Mouse (Mus musculus) limb, embryonic 11.5 days (tissue): ENCODE measurements around the gene Ntsr1. TPM values are rescaled to one million over a fixed set of nuclear protein-coding genes. Genes with fewer than 3 reads are reported as not detected.

Experiments
- ATAC-seq: fragments of 200-750 bp; cut with Nextera tagmentation; 2 replicates; pipeline ENCODE4 v1.8.0; 2017; ENCODE audit warnings: low read depth; ENCODE audit not compliant: insufficient number of reproducible peaks, low FRiP score, low TSS enrichment
- DNase-seq: peaks from one replicate; pipeline ENCODE4 v3.0.0-alpha.2; 2015; ENCODE audit warnings: low spot score
- H3K27ac ChIP-seq: fragments of 300-500 bp; sonication (generic); replicated peaks from 2 replicates; pipeline ENCODE4 v1.5.1; 2014; ENCODE audit warnings: low read depth, mild to moderate bottlenecking, low read length
- H3K27me3 ChIP-seq: fragments of 300-500 bp; sonication (generic); 2 replicates; pipeline ENCODE4 v1.6.1; 2014; ENCODE audit warnings: mild to moderate bottlenecking, low read length, mixed read lengths; ENCODE audit not compliant: control insufficient read depth, insufficient read depth
- H3K36me3 ChIP-seq: fragments of 300-500 bp; sonication (generic); 2 replicates; pipeline ENCODE4 v1.6.1; 2014; ENCODE audit warnings: mild to moderate bottlenecking, low read length, moderate library complexity, mixed read lengths; ENCODE audit not compliant: control insufficient read depth, insufficient read depth
- H3K4me1 ChIP-seq: fragments of 300-500 bp; sonication (generic); 2 replicates; pipeline ENCODE4 v1.6.1; 2014; ENCODE audit warnings: low read length, mixed read lengths; ENCODE audit not compliant: control insufficient read depth, insufficient read depth
- H3K4me2 ChIP-seq: fragments of 300-500 bp; sonication (generic); 2 replicates; pipeline ENCODE4 v1.6.1; 2014; ENCODE audit warnings: low read depth, mild to moderate bottlenecking, moderate library complexity; ENCODE audit not compliant: severe bottlenecking
- H3K4me3 ChIP-seq: fragments of 300-500 bp; sonication (generic); 2 replicates; pipeline ENCODE4 v1.5.1; 2014; ENCODE audit warnings: low read depth, low read length
- H3K9ac ChIP-seq: fragments of 300-500 bp; sonication (generic); 2 replicates; pipeline ENCODE4 v1.6.1; 2014; ENCODE audit warnings: mild to moderate bottlenecking, low read length
- H3K9me3 ChIP-seq: fragments of 300-500 bp; sonication (generic); 2 replicates; pipeline ENCODE4 v1.6.1; 2016; ENCODE audit warnings: low read length; ENCODE audit not compliant: control insufficient read depth
- WGBS: fragments of 180-500 bp; shearing (Covaris S2); extraction: QIAGEN DNeasy Blood & Tissue Kit; methylation state at CpG from one replicate; pipeline ENCODE4 v1.1.7; 2014; 5-methylcytosine and 5-hydroxymethylcytosine counted together
- polyA plus RNA-seq: library from polyadenylated mRNA; unstranded; fragments of >200 nt; fragmentation: Nextera tagmentation; extraction: Ambion mirVana; gene quantifications from 2 replicates; pipeline ENCODE4 v1.2.1, GENCODE M21; 2014

Gene Ntsr1
- polyA plus RNA-seq, 1 experiment from 2014 or later = not detected

DNA sequence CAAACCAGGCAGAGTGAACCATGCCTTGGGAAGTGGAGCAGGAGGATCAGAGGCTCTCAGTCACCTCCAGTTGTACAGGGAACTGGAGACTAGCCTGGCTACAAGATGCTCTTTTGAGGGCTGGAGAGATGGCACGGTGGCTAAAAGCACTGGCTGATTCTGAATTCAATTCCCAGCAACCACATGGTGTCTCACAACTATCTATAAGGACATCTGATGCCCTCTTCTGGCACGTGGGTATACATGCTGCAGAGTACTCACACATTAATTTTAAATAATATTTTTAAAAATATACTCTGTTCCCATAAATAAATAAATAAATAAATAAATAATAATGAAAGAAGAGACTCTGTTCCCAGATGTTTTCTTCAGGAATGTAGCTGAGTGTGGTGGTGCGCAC, 55.4 kb downstream of the Ntsr1 start:
- WGBS = 58% methylated on average over 3 of the region's 3 CpGs
- no peaks in the 10 kb centered on the region for H3K9me3 ChIP-seq
- no peaks in the 10 kb centered on the region for H3K36me3 ChIP-seq
- H3K4me3 ChIP-seq = no peak overlapping the region
- no peaks in the 10 kb centered on the region for H3K27me3 ChIP-seq
- no peaks in the 10 kb centered on the region for H3K4me1 ChIP-seq
- DNase-seq (no peak), ATAC-seq (no peak)
- H3K4me2 ChIP-seq = no peak overlapping the region
- no peak overlapping the region for H3K27ac ChIP-seq
- no peak overlapping the region for H3K9ac ChIP-seq

GRCm38 (mm10) chr2:180556470-180556869, 56.7 kb downstream of the Ntsr1 start:
- Histone ChIP-seq H3K36me3 (no peaks in the 10 kb centered on the region), H3K4me2 (no peak overlapping the region), H3K4me3 (no peak overlapping the region), H3K9ac (no peak overlapping the region), H3K9me3 (no peaks in the 10 kb centered on the region), H3K27me3 (no peaks in the 10 kb centered on the region), H3K27ac (no peak overlapping the region), H3K4me1 (no peaks in the 10 kb centered on the region)
- ATAC-seq (no peak), DNase-seq (no peak)
- 76% methylated on average over 3 of the region's 3 CpGs for WGBS

GRCm38 (mm10) chr2:180560245-180560644, 60.5 kb downstream of the Ntsr1 start:
- Histone ChIP-seq H3K9me3 (no peaks in the 10 kb centered on the region), H3K36me3 (no peaks in the 10 kb centered on the region), H3K27ac (no peak overlapping the region), H3K27me3 (no peaks in the 10 kb centered on the region), H3K4me2 (no peak overlapping the region), H3K9ac (no peak overlapping the region), H3K4me1 (no peaks in the 10 kb centered on the region), H3K4me3 (no peak overlapping the region)
- DNase-seq (peak; percentile 34), ATAC-seq (no peak)
- WGBS = 55% methylated on average over 5 of the region's 5 CpGs

DNA sequence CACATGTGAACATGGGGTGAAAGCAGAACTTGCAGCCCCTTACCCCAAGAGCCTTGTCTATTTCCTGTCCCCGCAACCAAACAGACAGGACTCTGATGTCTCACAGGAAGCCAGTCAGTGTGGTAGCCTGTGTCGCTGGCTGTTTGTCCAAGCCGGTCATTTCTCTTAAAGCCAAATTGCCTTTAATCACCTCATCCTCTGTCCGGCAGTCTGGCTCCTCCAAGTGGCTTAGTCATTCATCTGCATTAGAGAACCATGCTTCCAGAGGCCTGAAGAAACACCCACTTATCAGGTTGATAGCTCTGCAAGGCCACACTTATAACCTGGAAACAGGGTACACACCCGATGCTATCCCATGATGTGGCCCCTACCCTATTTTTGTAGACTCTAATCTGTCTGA, 62.4 kb downstream of the Ntsr1 start:
- no peaks in the 10 kb centered on the region for H3K4me1 ChIP-seq
- no peaks in the 10 kb centered on the region for H3K36me3 ChIP-seq
- no peaks in the 10 kb centered on the region for H3K27me3 ChIP-seq
- DNase-seq = no peak
- H3K9ac ChIP-seq = no peak overlapping the region
- no peak overlapping the region for H3K4me2 ChIP-seq
- no peak overlapping the region for H3K4me3 ChIP-seq
- H3K27ac ChIP-seq = no peak overlapping the region
- H3K9me3 ChIP-seq = no peaks in the 10 kb centered on the region
- no peak for ATAC-seq
- WGBS = 45% methylated on average over 5 of the region's 5 CpGs

- H3K4me3 ChIP-seq = no peak overlapping the region
- no peaks in the 10 kb centered on the region for H3K27me3 ChIP-seq
- no peaks in the 10 kb centered on the region for H3K9me3 ChIP-seq
- ATAC-seq (no peak), DNase-seq (no peak)
- no peaks in the 10 kb centered on the region for H3K4me1 ChIP-seq
- 56% methylated on average over 6 of the region's 6 CpGs for WGBS
- no peak overlapping the region for H3K27ac ChIP-seq
- H3K4me2 ChIP-seq = no peak overlapping the region
- H3K36me3 ChIP-seq = no peaks in the 10 kb centered on the region
- H3K9ac ChIP-seq = no peak overlapping the region
These were observed 63.5 kb downstream of the Ntsr1 start for GRCm38 (mm10) chr2:180563296-180563695.

- Histone ChIP-seq H3K9me3 (no peaks in the 10 kb centered on the region), H3K4me2 (no peak overlapping the region), H3K36me3 (no peaks in the 10 kb centered on the region), H3K9ac (no peak overlapping the region), H3K4me1 (peaks cover 2% of the 10 kb centered on the region; the same call in 1 of the 2 replicates), H3K27ac (no peak overlapping the region), H3K27me3 (no peaks in the 10 kb centered on the region), H3K4me3 (no peak overlapping the region)
- 32% methylated on average over 5 of the region's 5 CpGs for WGBS
- ATAC-seq (no peak), DNase-seq (no peak)
These were observed 64.1 kb downstream of the Ntsr1 start for GRCm38 (mm10) chr2:180563841-180564240.

GRCm38 (mm10) chr2:180566240-180566913, 66.6 kb downstream of the Ntsr1 start:
- DNase-seq = peak; percentile 80
- Histone ChIP-seq H3K27ac (no peak overlapping the region), H3K4me2 (no peak overlapping the region), H3K27me3 (no peaks in the 10 kb centered on the region), H3K36me3 (no peaks in the 10 kb centered on the region), H3K9me3 (no peaks in the 10 kb centered on the region), H3K4me1 (peaks cover 5% of the 10 kb centered on the region; the same call in 1 of the 2 replicates), H3K9ac (no peak overlapping the region), H3K4me3 (no peak overlapping the region)
- WGBS = 37% methylated on average over 13 of the region's 13 CpGs
- ATAC-seq = no peak

GRCm38 (mm10) chr2:180569028-180569643, 69.4 kb downstream of the Ntsr1 start:
- Histone ChIP-seq H3K36me3 (no peaks in the 10 kb centered on the region), H3K9ac (0 out of 2 replicates have a peak overlapping the region, but pooled peaks have one; percentile 13), H3K4me2 (no peak overlapping the region), H3K4me3 (no peak overlapping the region), H3K4me1 (peaks cover 5% of the 10 kb centered on the region; the same call in 1 of the 2 replicates), H3K27ac (no peak overlapping the region), H3K27me3 (no peaks in the 10 kb centered on the region), H3K9me3 (no peaks in the 10 kb centered on the region)
- 56% methylated on average over 3 of the region's 3 CpGs for WGBS
- ATAC-seq = no peak
- no peak for DNase-seq
